Mouse (Mus musculus) testis, adult 2 months (tissue): ENCODE data around the gene Cntn5.

Experiments used
- CTCF ChIP-seq: fragments of 200-500 bp; IDR thresholded peaks from 2 replicates; pipeline ENCODE4 v1.5.1; 2012; ENCODE audit warnings: low read depth, mild to moderate bottlenecking, inconsistent platforms, low read length, moderate library complexity; ENCODE audit not compliant: control insufficient read depth, insufficient read depth, insufficient replicate concordance
- POLR2A ChIP-seq: fragments of 200-500 bp; IDR thresholded peaks from 2 replicates; pipeline ENCODE4 v1.6.1; 2012; ENCODE audit warnings: low read depth, mild to moderate bottlenecking, inconsistent platforms, low read length, moderate library complexity; ENCODE audit not compliant: control insufficient read depth

DNA sequence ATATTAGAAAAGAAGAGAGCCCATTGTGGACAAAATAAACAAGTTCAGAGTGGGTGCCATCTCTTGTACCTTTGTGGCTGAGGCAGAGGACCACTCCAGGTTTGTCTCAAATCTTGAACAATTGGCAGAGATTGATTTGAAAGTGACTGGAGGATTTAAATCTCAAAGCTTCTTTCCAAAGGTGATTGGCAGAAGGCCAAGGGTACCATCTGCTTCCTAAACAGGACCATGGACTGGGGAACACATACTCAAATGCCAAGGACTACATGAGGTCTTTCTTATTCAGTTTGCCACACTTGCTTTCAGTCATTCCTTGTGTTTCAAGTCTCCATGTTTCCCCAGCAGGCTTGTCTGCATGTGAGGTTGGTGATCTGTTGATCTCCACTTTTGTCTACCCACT lies 528.3 kb downstream of the Cntn5 start:
- no peak for TF ChIP-seq POLR2A
- TF ChIP-seq CTCF: no peak
